Comparison of ENCODE assay signal across 20 mouse cellular contexts in genomic region chr11:115448075-115448474, GRCm38 (mm10). TPM values are rescaled to one million over a fixed set of nuclear protein-coding genes. Genes with fewer than 3 reads are reported as not detected.
DNase-seq lines count a peak whose midpoint lies in the region; ATAC-seq lines count a peak whose summit lies in the region.
"Had no signal": no experiment of that assay in that cellular context is flagged by ENCODE, and none has a peak within 500 bp of the region (broad histone marks: within the 10 kb centered on the region; RNA-seq: fewer than 3 reads in every experiment).

No protein-coding gene starts in this region.

- peak overlapping the region; percentile 96 for H3K27ac ChIP-seq in kidney, embryonic 16.5 days (ENCODE audit: low read length)
- H3K27ac ChIP-seq in liver, embryonic 13.5 days, result peak overlapping the region; percentile 76
- H3K27ac ChIP-seq: hindbrain, embryonic 15.5 days had no signal

- H3K4me1 ChIP-seq in megakaryocyte, embryonic 14.5 days, result peaks cover 45% of the 10 kb centered on the region
- H3K4me1 ChIP-seq in kidney, embryonic 16.5 days (ENCODE audit: insufficient read depth, low read length), result peaks cover 40% of the 10 kb centered on the region
- peaks cover 25% of the 10 kb centered on the region for H3K4me1 ChIP-seq in liver, embryonic 13.5 days (replicated peaks)
- H3K4me1 ChIP-seq: hindbrain, embryonic 15.5 days had no signal

- 0 out of 2 replicates have a peak overlapping the region, but pooled peaks have one; percentile 32 for H3K9ac ChIP-seq in kidney, embryonic 16.5 days (replicated peaks; ENCODE audit: low read length)
- H3K9ac ChIP-seq in liver, embryonic 13.5 days, result no peak overlapping the region
- H3K9ac ChIP-seq: hindbrain, embryonic 15.5 days; lung, embryonic 14.5 days had no signal

- H3K36me3 ChIP-seq in megakaryocyte, embryonic 14.5 days (replicated peaks; ENCODE audit: low read length), result no peaks in the 10 kb centered on the region
- no peaks in the 10 kb centered on the region for H3K36me3 ChIP-seq in kidney, embryonic 16.5 days (ENCODE audit: insufficient read depth, low read length)
- H3K36me3 ChIP-seq in liver, embryonic 13.5 days, result no peaks in the 10 kb centered on the region
- H3K36me3 ChIP-seq: hindbrain, embryonic 15.5 days had no signal

- 0 out of 2 replicates have a peak, but pooled peaks cover 8% of the 10 kb centered on the region for H3K9me3 ChIP-seq in megakaryocyte, embryonic 14.5 days
- H3K9me3 ChIP-seq in kidney, embryonic 16.5 days (ENCODE audit: low read length), result no peaks in the 10 kb centered on the region
- no peaks in the 10 kb centered on the region for H3K9me3 ChIP-seq in liver, embryonic 13.5 days (replicated peaks)
- H3K9me3 ChIP-seq: hindbrain, embryonic 15.5 days had no signal

- H3K4me2 ChIP-seq in kidney, embryonic 16.5 days (replicated peaks; ENCODE audit: low read depth, low read length), result no peak overlapping the region
- H3K4me2 ChIP-seq in liver, embryonic 13.5 days, result peak overlapping the region; percentile 10; the same call in 1 of the 2 replicates
- H3K4me2 ChIP-seq: hindbrain, embryonic 15.5 days; lung, embryonic 14.5 days had no signal

- no peak for DNase-seq in liver, embryonic 13.5 days
- DNase-seq in lung, postnatal 14 days, result no peak
- DNase-seq in testis, postnatal 14 days (ENCODE audit: low spot score), result no peak
- DNase-seq in cerebellum, adult 11-12 months, result no peak
- no peak for DNase-seq in layer of hippocampus, postnatal 14 days (ENCODE audit: low spot score in 2 of 2)
- DNase-seq: adrenal gland, postnatal 36 days; B cell, adult 2 months; layer of hippocampus, adult 9-11 months; lung, embryonic 14.5 days; spleen, adult 18-20 months had no signal

- H3K27me3 ChIP-seq in megakaryocyte, embryonic 14.5 days (replicated peaks), result peaks cover 89% of the 10 kb centered on the region
- H3K27me3 ChIP-seq in kidney, embryonic 16.5 days (ENCODE audit: insufficient read depth, low read length), result no peaks in the 10 kb centered on the region
- no peaks in the 10 kb centered on the region; the same call in 1 of the 2 replicates for H3K27me3 ChIP-seq in liver, embryonic 13.5 days
- H3K27me3 ChIP-seq: hindbrain, embryonic 15.5 days had no signal

- ATAC-seq in megakaryocyte, adult 5-6 weeks (ENCODE audit: poor library complexity, severe bottlenecking), result no peak
- ATAC-seq in kidney, embryonic 16.5 days (ENCODE audit: low FRiP score, low TSS enrichment), result peak; percentile 29; the same call in 1 of the 2 replicates
- ATAC-seq in liver, embryonic 13.5 days (ENCODE audit: low read depth), result peak; percentile 50

- WGBS in kidney, embryonic 16.5 days, result 90% methylated on average over 16 of the region's 16 CpGs
- WGBS in liver, embryonic 13.5 days (ENCODE audit: insufficient replicate concordance), result 67% methylated on average over 16 of the region's 16 CpGs

- H3K4me3 ChIP-seq in megakaryocyte, embryonic 14.5 days (replicated peaks), result peak overlapping the region; percentile 53
- H3K4me3 ChIP-seq in kidney, embryonic 16.5 days (ENCODE audit: low read length), result no peak overlapping the region
- H3K4me3 ChIP-seq in liver, embryonic 13.5 days (replicated peaks), result no peak overlapping the region
- H3K4me3 ChIP-seq: hindbrain, embryonic 15.5 days had no signal

RNA-seq across cellular contexts. Expression of gene Trim80, which starts 7.7 kb away (rescaled TPM):
- not detected in 2 replicates for polyA plus RNA-seq in megakaryocyte, embryonic 14.5 days (2012; ENCODE audit: insufficient read depth, low replicate concordance)
- not detected in 2 replicates for total RNA-seq in megakaryocyte, adult 5-6 weeks (2015)
- total RNA-seq in megakaryocyte, adult 5-6 weeks (2017), result not detected in 2 replicates
- 0.12 and 0.35 TPM in 2 replicates for polyA plus RNA-seq in kidney, embryonic 16.5 days (2015; fragmentation: Nextera tagmentation; extraction: Ambion mirVana)
- polyA plus RNA-seq in liver, embryonic 13.5 days (2015; fragmentation: Nextera tagmentation; extraction: Ambion mirVana), result 0.16 and 0.27 TPM in 2 replicates
- total RNA-seq in layer of hippocampus, postnatal 14 days (2021), result not detected
- total RNA-seq: common myeloid progenitor, adult 5-6 weeks; heart, postnatal 10 days; left cerebral cortex, postnatal 25 days; MEL; monocyte, adult 5-6 weeks had no signal
- polyA plus RNA-seq: hindbrain, embryonic 15.5 days; lung, embryonic 14.5 days; neural tube, embryonic 14.5 days had no signal

RNA-seq across cellular contexts. Expression of gene Slc16a5, which starts 14.2 kb away (rescaled TPM):
- polyA plus RNA-seq in megakaryocyte, embryonic 14.5 days (2012; ENCODE audit: insufficient read depth, low replicate concordance), result not detected in 2 replicates
- 0.09 and 0.42 TPM in 2 replicates for total RNA-seq in megakaryocyte, adult 5-6 weeks (2015)
- 0.08 and 0.15 TPM in 2 replicates for total RNA-seq in megakaryocyte, adult 5-6 weeks (2017)
- 28.4 and 31.5 TPM in 2 replicates for polyA plus RNA-seq in kidney, embryonic 16.5 days (2015; fragmentation: Nextera tagmentation; extraction: Ambion mirVana)
- 0.06 TPM in 1 of 2 replicates, not detected in the other for polyA plus RNA-seq in liver, embryonic 13.5 days (2015; fragmentation: Nextera tagmentation; extraction: Ambion mirVana)
- not detected for total RNA-seq in layer of hippocampus, postnatal 14 days (2021)
- total RNA-seq: common myeloid progenitor, adult 5-6 weeks; left cerebral cortex, postnatal 25 days; MEL; monocyte, adult 5-6 weeks had no signal

RNA-seq across cellular contexts. Expression of gene Armc7, which starts 27.4 kb away (rescaled TPM):
- 20.7 and 36.2 TPM in 2 replicates for polyA plus RNA-seq in megakaryocyte, embryonic 14.5 days (2012; ENCODE audit: insufficient read depth, low replicate concordance)
- 17.2 and 18.5 TPM in 2 replicates for total RNA-seq in megakaryocyte, adult 5-6 weeks (2015)
- 19.8 and 38.6 TPM in 2 replicates for total RNA-seq in megakaryocyte, adult 5-6 weeks (2017)
- 9.0 and 10.5 TPM in 2 replicates for polyA plus RNA-seq in kidney, embryonic 16.5 days (2015; fragmentation: Nextera tagmentation; extraction: Ambion mirVana)
- polyA plus RNA-seq in liver, embryonic 13.5 days (2015; fragmentation: Nextera tagmentation; extraction: Ambion mirVana), result 3.2 and 3.7 TPM in 2 replicates
- 10 to 100 TPM in 1 of 2 experiments, 1 to 10 TPM in 1; 8.7 to 10.6 TPM for total RNA-seq in layer of hippocampus, postnatal 14 days (2021)

RNA-seq across cellular contexts. Expression of gene Kctd2, which starts 28.1 kb away (rescaled TPM):
- 13.7 and 36.5 TPM in 2 replicates for polyA plus RNA-seq in megakaryocyte, embryonic 14.5 days (2012; ENCODE audit: insufficient read depth, low replicate concordance)
- 19.6 and 21.2 TPM in 2 replicates for total RNA-seq in megakaryocyte, adult 5-6 weeks (2015)
- total RNA-seq in megakaryocyte, adult 5-6 weeks (2017), result 14.5 and 16.8 TPM in 2 replicates
- 4.7 and 4.8 TPM in 2 replicates for polyA plus RNA-seq in kidney, embryonic 16.5 days (2015; fragmentation: Nextera tagmentation; extraction: Ambion mirVana)
- polyA plus RNA-seq in liver, embryonic 13.5 days (2015; fragmentation: Nextera tagmentation; extraction: Ambion mirVana), result 2.5 and 4.1 TPM in 2 replicates
- 10 to 100 TPM; 59.0 to 68.3 TPM for total RNA-seq in layer of hippocampus, postnatal 14 days (2021)

RNA-seq across cellular contexts. Expression of gene Atp5h, which starts 28.3 kb away (rescaled TPM):
- polyA plus RNA-seq in megakaryocyte, embryonic 14.5 days (2012; ENCODE audit: insufficient read depth, low replicate concordance), result 10.1 and 109 TPM in 2 replicates
- total RNA-seq in megakaryocyte, adult 5-6 weeks (2015), result 740 and 790 TPM in 2 replicates
- total RNA-seq in megakaryocyte, adult 5-6 weeks (2017), result 901 and 1,038 TPM in 2 replicates
- polyA plus RNA-seq in kidney, embryonic 16.5 days (2015; fragmentation: Nextera tagmentation; extraction: Ambion mirVana), result 942 and 981 TPM in 2 replicates
- 633 and 650 TPM in 2 replicates for polyA plus RNA-seq in liver, embryonic 13.5 days (2015; fragmentation: Nextera tagmentation; extraction: Ambion mirVana)
- total RNA-seq in layer of hippocampus, postnatal 14 days (2021), result 100 to 1,000 TPM; 440 to 460 TPM

Comparison
In these comparisons a context has a peak if more than half of its experiments do, and no peak if none do; other contexts are left out.
1. RNA of gene Slc16a5, which starts 14.2 kb away (polyA plus RNA-seq): 28.4 to 31.5 TPM in kidney, embryonic 16.5 days; 0.06 TPM in liver, embryonic 13.5 days and not detected in megakaryocyte, embryonic 14.5 days; every median in the first group is over 10 times any median in the second.